Mouse (Mus musculus) liver (tissue): Measurements from ENCODE around the gene Lcn5.
"Not testable (repeated sequence)": the region's sequence is repeated elsewhere in the genome, so short reads cannot be mapped to it uniquely, and the experiment has no call there.

ENCODE experiments used
- DNase-seq: peaks from one replicate; pipeline ENCODE4 v3.0.0-alpha.2; 2020; ENCODE audit warnings: mixed read lengths

The Lcn5 gene

GRCm38 (mm10) chr2:25679559-25679958 lies 21.8 kb downstream of the Lcn5 start:
- DNase-seq = no peak

GRCm38 (mm10) chr2:25682426-25682825 lies 24.7 kb downstream of the Lcn5 start, which contains the start of gene Lcn10:
Gene Lcn10 (plus strand): TSS chr2:25682726.
- no peak for DNase-seq

GRCm38 (mm10) chr2:25686941-25687340 lies 29.2 kb downstream of the Lcn5 start:
- no peak for DNase-seq

GRCm38 (mm10) chr2:25694605-25695004 lies 36.9 kb downstream of the Lcn5 start:
- DNase-seq = peak; percentile 61

- no peak for DNase-seq
These were observed 39.2 kb downstream of the Lcn5 start for GRCm38 (mm10) chr2:25696951-25697350.

- DNase-seq = no peak
These were observed 40.9 kb downstream of the Lcn5 start for GRCm38 (mm10) chr2:25698696-25699095.

GRCm38 (mm10) chr2:25699743-25700142 lies 42.0 kb downstream of the Lcn5 start, which contains the start of gene Obp2a:
Gene Obp2a (plus strand): TSS chr2:25700043.
- not testable (repeated sequence) for DNase-seq

GRCm38 (mm10) chr2:25701001-25701400 lies 43.2 kb downstream of the Lcn5 start:
- DNase-seq = no peak

- no peak for DNase-seq
These were observed 46.0 kb downstream of the Lcn5 start for GRCm38 (mm10) chr2:25703706-25704105.

GRCm38 (mm10) chr2:25706643-25707481 lies 49.1 kb downstream of the Lcn5 start, which contains the start of gene Bmyc:
Gene Bmyc (plus strand): TSS chr2:25706739.
- peak; percentile 73 for DNase-seq

- peak; percentile 16 for DNase-seq
These were observed 50.4 kb downstream of the Lcn5 start for GRCm38 (mm10) chr2:25708121-25708520.

GRCm38 (mm10) chr2:25709056-25709455 lies 51.3 kb downstream of the Lcn5 start:
- not testable (repeated sequence) for DNase-seq

- not testable (repeated sequence) for DNase-seq
These were observed 52.0 kb downstream of the Lcn5 start for GRCm38 (mm10) chr2:25709791-25710190.
